Mouse (Mus musculus) heart, postnatal 0 days (tissue): ENCODE results near the gene Add3. TPM values are rescaled to one million over a fixed set of nuclear protein-coding genes. Genes with fewer than 3 reads are reported as not detected.

Experiments
- ATAC-seq: fragments of 200-750 bp; cut with Nextera tagmentation; 2 replicates; pipeline ENCODE4 v1.8.0; 2017; ENCODE audit warnings: low read depth, moderate number of reproducible peaks, moderate library complexity; ENCODE audit not compliant: insufficient read depth
- DNase-seq: peaks from one replicate; pipeline ENCODE4 v3.0.0-alpha.2; 2016; ENCODE audit warnings: low spot score
- H3K27ac ChIP-seq: fragments of 300-500 bp; sonication (generic); 2 replicates; pipeline ENCODE4 v1.5.1; 2014; ENCODE audit warnings: low read depth, mild to moderate bottlenecking
- H3K27me3 ChIP-seq: fragments of 300-500 bp; sonication (generic); 2 replicates; pipeline ENCODE4 v1.6.1; 2014; ENCODE audit warnings: low read length, mixed read lengths; ENCODE audit not compliant: control insufficient read depth, insufficient read depth
- H3K36me3 ChIP-seq: fragments of 300-500 bp; sonication (generic); replicated peaks from 2 replicates; pipeline ENCODE4 v1.6.1; 2014; ENCODE audit warnings: low read length, mixed read lengths; ENCODE audit not compliant: control insufficient read depth, insufficient read depth
- H3K4me1 ChIP-seq: fragments of 300-500 bp; sonication (generic); 2 replicates; pipeline ENCODE4 v1.6.1; 2014; ENCODE audit warnings: antibody characterized with exemption; ENCODE audit not compliant: control insufficient read depth, insufficient read depth
- H3K4me2 ChIP-seq: fragments of 300-500 bp; sonication (generic); 2 replicates; pipeline ENCODE4 v1.6.1; 2014; ENCODE audit warnings: low read depth, mild to moderate bottlenecking, low read length, moderate library complexity
- H3K4me3 ChIP-seq: fragments of 300-500 bp; sonication (generic); 2 replicates; pipeline ENCODE4 v1.5.1; 2014; ENCODE audit warnings: low read depth, low read length
- H3K9ac ChIP-seq: fragments of 300-500 bp; sonication (generic); replicated peaks from 2 replicates; pipeline ENCODE4 v1.6.1; 2014; ENCODE audit warnings: low read depth, low read length, mixed read lengths
- H3K9me3 ChIP-seq: fragments of 300-500 bp; sonication (generic); replicated peaks from 2 replicates; pipeline ENCODE4 v1.6.1; 2016; ENCODE audit warnings: low read length; ENCODE audit not compliant: control insufficient read depth
- CTCF ChIP-seq: IDR thresholded peaks from 2 replicates; pipeline ENCODE4 v1.5.1; 2016; ENCODE audit warnings: antibody characterized with exemption, control low read depth, low read depth
- EP300 ChIP-seq: IDR thresholded peaks from 2 replicates; pipeline ENCODE4 v1.6.1; 2016; ENCODE audit warnings: antibody characterized with exemption, low read depth
- WGBS: fragments of 180-500 bp; shearing (Covaris S2); extraction: QIAGEN DNeasy Blood & Tissue Kit; methylation state at CpG from one replicate; pipeline ENCODE4 v1.1.7; 2014; 5-methylcytosine and 5-hydroxymethylcytosine counted together
- polyA plus RNA-seq: library from polyadenylated mRNA; unstranded; fragments of >200 nt; fragmentation: Nextera tagmentation; extraction: Ambion mirVana; gene quantifications from 2 replicates; pipeline ENCODE4 v1.2.1, GENCODE M21; 2015
- total RNA-seq: library from RNA; depleted of rRNA; stranded (reverse); fragments of >200 nt; gene quantifications from 2 replicates; pipeline ENCODE4 v1.2.3, GENCODE M21; 2014; ENCODE audit warnings: low replicate concordance

Add3 gene
- total and polyA plus RNA-seq, 2 experiments from 2014 or later: 62.1 to 82.9 TPM

DNA sequence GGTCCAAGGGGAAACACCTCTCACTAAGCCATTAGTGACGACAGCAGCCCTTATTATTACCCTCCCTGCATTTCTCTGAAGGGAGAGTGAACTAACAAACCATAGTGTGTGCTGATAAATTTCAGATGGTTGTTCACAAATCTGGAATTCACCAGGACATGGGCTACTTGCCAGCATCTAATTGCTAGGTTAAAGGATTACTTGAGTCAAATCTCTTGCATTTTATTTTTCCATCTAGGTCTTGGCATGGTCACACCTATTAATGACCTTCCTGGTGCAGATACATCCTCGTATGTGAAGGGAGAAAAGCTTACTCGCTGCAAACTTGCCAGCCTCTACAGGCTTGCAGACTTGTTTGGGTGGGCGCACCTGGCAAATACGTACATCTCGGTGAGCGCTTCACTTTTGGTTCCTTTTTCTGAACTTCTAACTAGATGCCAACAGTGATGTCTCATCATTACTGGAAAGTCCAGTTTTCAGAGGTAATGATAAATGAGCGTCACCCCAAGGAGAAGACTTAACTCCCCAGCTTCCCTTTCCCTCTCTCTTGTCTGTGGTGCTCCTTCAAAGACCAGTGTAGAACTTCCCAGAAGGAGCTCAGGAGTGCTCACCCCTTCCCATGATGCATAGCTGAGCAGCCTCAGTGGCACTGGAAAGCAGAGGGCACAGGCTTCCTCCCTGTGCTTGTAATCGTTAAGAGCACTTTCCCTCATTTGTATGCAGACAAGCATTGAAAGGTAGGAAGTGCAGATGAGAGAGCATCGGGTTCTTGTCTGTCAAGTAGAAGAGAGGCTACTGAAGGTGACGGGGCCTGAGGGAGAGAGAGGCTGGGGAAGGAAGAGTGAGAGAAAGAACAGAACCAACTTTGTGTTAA is 90.9 kb downstream of the Add3 start:
- Histone ChIP-seq H3K27ac (no peak overlapping the region), H3K9ac (no peak overlapping the region), H3K4me1 (peaks cover 7% of the 10 kb centered on the region), H3K4me2 (no peak overlapping the region), H3K4me3 (no peak overlapping the region), H3K27me3 (no peaks in the 10 kb centered on the region), H3K9me3 (no peaks in the 10 kb centered on the region), H3K36me3 (peaks cover 77% of the 10 kb centered on the region)
- DNase-seq (no peak), ATAC-seq (no peak)
- WGBS: 79% methylated on average over 11 of the region's 11 CpGs
- TF ChIP-seq EP300 (no peak), CTCF (no peak)

DNA sequence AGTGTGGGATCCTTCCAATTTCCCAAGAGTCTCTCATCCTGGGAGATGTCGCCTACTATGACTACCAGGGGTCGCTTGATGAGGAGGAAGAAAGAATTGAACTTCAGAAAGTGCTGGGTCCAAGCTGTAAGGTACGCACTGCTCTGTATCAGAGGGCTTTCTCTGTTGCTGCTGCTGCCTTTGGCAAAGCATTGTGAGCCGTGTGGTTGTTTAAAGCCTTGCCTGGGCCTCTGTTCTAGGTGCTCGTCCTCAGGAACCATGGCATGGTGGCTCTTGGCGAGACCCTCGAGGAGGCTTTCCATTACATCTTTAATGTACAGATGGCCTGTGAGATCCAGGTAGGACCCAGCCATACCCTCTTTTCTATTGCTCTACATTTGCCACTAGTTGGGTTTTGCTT is 93.3 kb downstream of the Add3 start:
- Histone ChIP-seq H3K27me3 (no peaks in the 10 kb centered on the region), H3K4me1 (no peaks in the 10 kb centered on the region), H3K4me2 (no peak overlapping the region), H3K27ac (no peak overlapping the region), H3K9ac (no peak overlapping the region), H3K9me3 (no peaks in the 10 kb centered on the region), H3K4me3 (no peak overlapping the region), H3K36me3 (peaks cover 79% of the 10 kb centered on the region)
- ATAC-seq (no peak), DNase-seq (no peak)
- WGBS: 93% methylated on average over 7 of the region's 7 CpGs
- no peak for TF ChIP-seq CTCF
- no peak for TF ChIP-seq EP300

DNA sequence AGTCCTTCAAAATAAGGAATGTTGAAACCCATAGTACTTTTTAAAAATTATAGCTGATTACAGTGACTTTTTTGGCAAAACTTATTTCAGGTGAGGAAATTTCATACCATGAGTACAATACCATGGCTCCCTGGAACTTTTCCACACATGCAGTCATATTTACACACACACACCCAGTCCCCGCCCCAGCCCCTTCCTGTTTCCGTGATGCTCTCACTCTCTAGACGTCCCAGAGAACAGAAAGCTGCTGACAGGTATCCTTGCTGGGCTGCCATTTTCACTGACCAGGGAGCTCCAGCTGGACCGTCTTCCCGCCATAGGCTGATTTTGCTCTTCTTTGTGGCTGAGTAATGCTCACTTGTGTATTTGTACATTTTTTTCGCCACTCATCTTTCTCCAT is 101.6 kb downstream of the Add3 start:
- ATAC-seq (no peak), DNase-seq (no peak)
- H3K9me3 ChIP-seq: no peaks in the 10 kb centered on the region
- H3K4me2 ChIP-seq: no peak overlapping the region
- 65% methylated on average over 6 of the region's 6 CpGs for WGBS
- no peak overlapping the region for H3K4me3 ChIP-seq
- no peaks in the 10 kb centered on the region for H3K27me3 ChIP-seq
- no peaks in the 10 kb centered on the region for H3K4me1 ChIP-seq
- H3K36me3 ChIP-seq: peaks cover 94% of the 10 kb centered on the region
- no peak overlapping the region for H3K9ac ChIP-seq
- no peak overlapping the region for H3K27ac ChIP-seq
- TF ChIP-seq CTCF: no peak
- TF ChIP-seq EP300: no peak

DNA sequence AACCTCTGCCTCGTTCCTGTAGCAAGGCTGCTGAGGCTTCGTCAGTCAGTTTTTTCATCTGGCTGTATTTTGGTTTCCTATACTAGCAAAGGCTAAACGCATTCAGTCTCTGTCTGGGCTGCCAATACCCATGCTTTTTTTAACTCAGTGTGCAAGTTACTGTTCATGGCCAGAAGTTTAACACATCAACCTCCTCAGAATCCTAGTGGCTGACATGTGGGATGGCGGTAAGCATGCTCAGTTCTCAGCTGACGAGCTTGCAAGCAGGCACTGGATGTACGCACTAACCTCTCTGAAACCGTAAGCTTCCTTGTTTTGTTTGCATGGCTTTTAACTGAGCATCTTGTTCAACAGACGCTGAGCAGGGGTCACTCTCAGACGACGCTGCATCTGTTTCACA is 103.7 kb downstream of the Add3 start:
- TF ChIP-seq CTCF (no peak), EP300 (no peak)
- 71% methylated on average over 10 of the region's 10 CpGs for WGBS
- H3K9me3 ChIP-seq: no peaks in the 10 kb centered on the region
- no peaks in the 10 kb centered on the region for H3K4me1 ChIP-seq
- no peak overlapping the region for H3K4me3 ChIP-seq
- H3K36me3 ChIP-seq: peaks cover 85% of the 10 kb centered on the region
- DNase-seq (no peak), ATAC-seq (no peak)
- H3K27me3 ChIP-seq: no peaks in the 10 kb centered on the region
- no peak overlapping the region for H3K27ac ChIP-seq
- no peak overlapping the region for H3K4me2 ChIP-seq
- H3K9ac ChIP-seq: no peak overlapping the region

DNA sequence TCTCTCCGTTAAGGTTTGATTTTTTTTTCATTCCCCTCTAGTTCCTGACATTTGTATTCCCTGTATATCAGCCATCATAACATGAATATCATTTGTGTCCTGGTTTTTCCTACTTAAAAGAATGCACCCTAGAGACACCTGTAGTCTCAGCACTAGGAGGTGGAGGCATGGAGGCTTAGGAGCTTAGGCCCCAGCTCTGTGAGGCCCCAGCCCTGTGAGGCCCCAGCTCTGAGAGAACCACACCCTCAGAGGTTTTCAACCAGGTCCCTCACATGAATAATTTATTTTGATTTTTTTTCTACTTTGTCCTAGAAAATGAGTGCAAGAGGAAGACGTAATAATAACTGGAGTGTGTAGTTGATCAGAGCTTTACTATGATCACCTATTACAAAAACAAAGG is 107.3 kb downstream of the Add3 start:
- H3K9ac ChIP-seq: no peak overlapping the region
- no peaks in the 10 kb centered on the region for H3K9me3 ChIP-seq
- H3K4me3 ChIP-seq: no peak overlapping the region
- H3K27me3 ChIP-seq: no peaks in the 10 kb centered on the region
- DNase-seq (no peak), ATAC-seq (no peak)
- 0 out of 2 replicates have a peak, but pooled peaks cover 4% of the 10 kb centered on the region for H3K4me1 ChIP-seq
- peaks cover 57% of the 10 kb centered on the region for H3K36me3 ChIP-seq
- H3K27ac ChIP-seq: no peak overlapping the region
- 48% methylated on average over 2 of the region's 2 CpGs for WGBS
- H3K4me2 ChIP-seq: no peak overlapping the region
- TF ChIP-seq CTCF (no peak), EP300 (no peak)
